Mouse (Mus musculus): ENCODE data around the gene Nme7. TPM values are rescaled to one million over a fixed set of nuclear protein-coding genes. Genes with fewer than 3 reads are reported as not detected.

Nme7 gene
- polyA plus RNA-seq, 1 experiment from 2014 or later: 40.5 TPM

DNA sequence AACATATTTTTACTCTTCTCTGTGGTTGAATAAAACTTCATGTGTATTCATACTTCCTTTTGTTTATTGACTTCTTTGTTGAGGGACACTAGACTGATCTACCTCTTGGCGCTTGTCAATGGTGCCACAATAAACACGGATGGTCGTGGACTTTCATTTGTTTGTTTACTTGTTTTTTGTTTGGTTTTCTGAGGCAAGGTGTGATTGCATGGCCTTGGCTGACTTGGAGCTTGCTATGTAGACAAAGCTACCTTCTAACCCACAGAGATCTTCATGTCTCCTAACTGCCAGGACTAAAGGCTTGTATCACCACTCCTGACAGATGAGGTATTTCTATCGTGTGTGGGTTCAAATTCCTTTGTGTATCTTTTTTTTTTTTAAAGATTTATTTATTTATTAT, 20.3 kb downstream of the Nme7 start:
- H3K27me3 ChIP-seq (ENCODE audit: control insufficient read depth, insufficient read depth, low read length): no peaks in the 10 kb centered on the region
- no peaks in the 10 kb centered on the region for H3K4me1 ChIP-seq (replicated peaks; ENCODE audit: control insufficient read depth, insufficient read depth, low read length)
- whole genome bisulfite sequencing: 94% methylated on average over 4 of the region's 4 CpGs
- H3K27ac ChIP-seq (ENCODE audit: low read depth, low read length): no peak overlapping the region
- H3K4me2 ChIP-seq (ENCODE audit: low read depth, low read length, severe bottlenecking): no peak overlapping the region
- no peaks in the 10 kb centered on the region for H3K9me3 ChIP-seq (ENCODE audit: control insufficient read depth, low read length)
- ATAC-seq (replicated peaks; ENCODE audit: low FRiP score) (no peak), DNase-seq (ENCODE audit: low spot score) (no peak)
- no peak overlapping the region for H3K9ac ChIP-seq (ENCODE audit: low read length)
- H3K36me3 ChIP-seq (ENCODE audit: control insufficient read depth, insufficient read depth, low read length): no peaks in the 10 kb centered on the region
- no peak overlapping the region for H3K4me3 ChIP-seq (ENCODE audit: low read depth, low read length)

DNA sequence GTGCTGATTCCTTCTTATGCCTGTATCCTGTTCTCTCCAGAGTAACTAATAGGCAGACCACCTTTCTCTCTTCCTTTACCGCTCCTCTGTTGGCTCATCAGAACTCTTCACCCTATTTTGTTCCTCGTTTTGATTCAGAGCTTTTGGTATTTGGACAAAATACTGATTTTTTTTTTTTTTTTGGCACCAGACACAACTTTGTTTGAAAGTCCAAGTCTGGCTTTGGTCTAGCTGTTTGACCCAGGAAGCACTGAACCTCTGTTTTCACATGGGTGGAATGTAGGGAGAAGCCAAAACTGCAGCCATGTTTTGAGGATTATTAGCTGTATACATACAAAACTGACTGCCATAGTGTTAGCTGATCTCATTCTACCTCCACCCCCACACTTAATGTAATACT, 21.0 kb downstream of the Nme7 start:
- DNase-seq (ENCODE audit: low spot score) (no peak), ATAC-seq (replicated peaks; ENCODE audit: low FRiP score) (no peak)
- Histone ChIP-seq H3K9ac (ENCODE audit: low read length) (no peak overlapping the region), H3K27ac (ENCODE audit: low read depth, low read length) (no peak overlapping the region), H3K4me3 (ENCODE audit: low read depth, low read length) (no peak overlapping the region), H3K4me2 (ENCODE audit: low read depth, low read length, severe bottlenecking) (no peak overlapping the region), H3K27me3 (ENCODE audit: control insufficient read depth, insufficient read depth, low read length) (no peaks in the 10 kb centered on the region), H3K36me3 (ENCODE audit: control insufficient read depth, insufficient read depth, low read length) (no peaks in the 10 kb centered on the region), H3K9me3 (ENCODE audit: control insufficient read depth, low read length) (no peaks in the 10 kb centered on the region), H3K4me1 (replicated peaks; ENCODE audit: control insufficient read depth, insufficient read depth, low read length) (no peaks in the 10 kb centered on the region)
- 88% methylated on average over 2 of the region's 2 CpGs for WGBS

DNA sequence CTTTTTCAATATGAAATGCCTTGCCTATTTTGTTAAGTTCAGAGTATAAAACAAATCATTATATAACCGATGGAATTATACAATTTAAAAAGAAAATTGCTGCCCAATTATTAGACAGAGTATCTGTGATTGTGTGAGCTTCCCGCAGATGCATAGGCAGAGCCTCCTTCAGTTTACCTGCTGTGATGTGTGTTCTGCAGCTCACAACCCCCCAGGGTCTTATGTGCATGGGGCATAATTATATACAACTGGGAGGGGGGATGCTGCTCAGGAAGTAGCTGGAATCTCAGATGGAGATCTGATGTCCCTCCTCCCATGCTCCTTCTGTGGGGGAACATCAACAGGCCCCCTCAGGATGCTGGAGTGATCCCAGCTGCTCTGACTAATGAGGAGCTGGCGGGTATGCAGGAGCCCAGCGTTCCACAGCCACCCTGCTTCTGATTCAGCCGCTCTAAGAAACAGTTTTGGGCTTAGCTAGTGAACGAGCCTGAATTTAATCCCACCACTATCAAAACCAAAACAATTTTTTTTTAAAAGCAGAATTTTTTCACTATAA, 22.8 kb downstream of the Nme7 start:
- H3K4me1 ChIP-seq (replicated peaks; ENCODE audit: control insufficient read depth, insufficient read depth, low read length): no peaks in the 10 kb centered on the region
- no peaks in the 10 kb centered on the region for H3K9me3 ChIP-seq (ENCODE audit: control insufficient read depth, low read length)
- no peaks in the 10 kb centered on the region for H3K27me3 ChIP-seq (ENCODE audit: control insufficient read depth, insufficient read depth, low read length)
- H3K4me3 ChIP-seq (ENCODE audit: low read depth, low read length): no peak overlapping the region
- WGBS: 69% methylated on average over 6 of the region's 6 CpGs
- no peak for DNase-seq (ENCODE audit: low spot score)
- no peak overlapping the region for H3K9ac ChIP-seq (ENCODE audit: low read length)
- no peak overlapping the region for H3K4me2 ChIP-seq (ENCODE audit: low read depth, low read length, severe bottlenecking)
- no peak overlapping the region for H3K27ac ChIP-seq (ENCODE audit: low read depth, low read length)
- no peaks in the 10 kb centered on the region for H3K36me3 ChIP-seq (ENCODE audit: control insufficient read depth, insufficient read depth, low read length)
- no peak; the same call in 1 of the 2 replicates for ATAC-seq (replicated peaks; ENCODE audit: low FRiP score)

DNA sequence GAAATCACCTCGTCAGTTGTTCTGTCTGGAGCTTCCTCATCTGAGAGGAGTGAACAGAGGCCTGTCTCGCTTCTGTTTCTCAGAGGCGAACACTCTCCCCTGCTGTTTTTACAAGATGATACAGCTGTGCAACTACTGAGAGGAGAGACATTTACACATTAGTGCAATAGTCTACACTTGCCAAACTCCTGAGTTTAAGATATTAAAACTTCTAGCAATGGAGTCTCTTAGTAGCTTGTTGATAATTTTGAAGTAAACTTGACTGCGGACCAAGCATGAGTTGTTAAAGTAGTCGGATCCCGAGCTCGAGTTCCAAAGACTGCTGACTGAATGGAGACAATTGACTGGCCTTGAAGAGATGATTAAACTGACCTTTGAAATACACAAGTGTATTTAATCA, 23.8 kb downstream of the Nme7 start:
- H3K27me3 ChIP-seq (ENCODE audit: control insufficient read depth, insufficient read depth, low read length): no peaks in the 10 kb centered on the region
- ATAC-seq (replicated peaks; ENCODE audit: low FRiP score): no peak
- DNase-seq (ENCODE audit: low spot score): no peak
- H3K9me3 ChIP-seq (ENCODE audit: control insufficient read depth, low read length): no peaks in the 10 kb centered on the region
- H3K4me1 ChIP-seq (replicated peaks; ENCODE audit: control insufficient read depth, insufficient read depth, low read length): no peaks in the 10 kb centered on the region
- no peak overlapping the region for H3K27ac ChIP-seq (ENCODE audit: low read depth, low read length)
- H3K9ac ChIP-seq (ENCODE audit: low read length): no peak overlapping the region
- no peak overlapping the region for H3K4me3 ChIP-seq (ENCODE audit: low read depth, low read length)
- no peak overlapping the region for H3K4me2 ChIP-seq (ENCODE audit: low read depth, low read length, severe bottlenecking)
- WGBS: 84% methylated on average over 7 of the region's 7 CpGs
- H3K36me3 ChIP-seq (ENCODE audit: control insufficient read depth, insufficient read depth, low read length): no peaks in the 10 kb centered on the region

DNA sequence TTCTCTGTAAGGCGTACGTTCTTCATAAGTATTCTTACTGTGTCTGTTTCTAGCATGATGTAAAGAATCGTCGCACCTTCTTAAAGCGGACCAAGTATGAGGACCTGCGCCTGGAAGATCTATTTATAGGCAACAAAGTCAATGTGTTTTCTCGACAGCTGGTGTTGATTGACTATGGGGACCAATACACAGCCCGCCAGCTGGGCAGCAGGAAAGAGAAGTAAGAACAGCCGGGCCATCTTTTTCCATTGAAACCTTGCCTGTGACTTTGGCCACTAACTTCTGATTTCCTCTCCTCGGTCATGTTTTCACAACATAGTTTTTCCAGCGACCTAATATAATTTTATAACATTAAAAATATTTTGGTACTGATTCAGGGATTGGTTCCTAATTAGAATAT, 28.6 kb downstream of the Nme7 start:
- 91% methylated on average over 11 of the region's 11 CpGs for WGBS
- Histone ChIP-seq H3K4me2 (ENCODE audit: low read depth, low read length, severe bottlenecking) (no peak overlapping the region), H3K36me3 (ENCODE audit: control insufficient read depth, insufficient read depth, low read length) (peaks cover 3% of the 10 kb centered on the region; the same call in 1 of the 2 replicates), H3K9me3 (ENCODE audit: control insufficient read depth, low read length) (no peaks in the 10 kb centered on the region), H3K27ac (ENCODE audit: low read depth, low read length) (no peak overlapping the region), H3K4me1 (replicated peaks; ENCODE audit: control insufficient read depth, insufficient read depth, low read length) (no peaks in the 10 kb centered on the region), H3K4me3 (ENCODE audit: low read depth, low read length) (no peak overlapping the region), H3K27me3 (ENCODE audit: control insufficient read depth, insufficient read depth, low read length) (no peaks in the 10 kb centered on the region), H3K9ac (ENCODE audit: low read length) (no peak overlapping the region)
- DNase-seq (ENCODE audit: low spot score) (no peak), ATAC-seq (replicated peaks; ENCODE audit: low FRiP score) (no peak)

DNA sequence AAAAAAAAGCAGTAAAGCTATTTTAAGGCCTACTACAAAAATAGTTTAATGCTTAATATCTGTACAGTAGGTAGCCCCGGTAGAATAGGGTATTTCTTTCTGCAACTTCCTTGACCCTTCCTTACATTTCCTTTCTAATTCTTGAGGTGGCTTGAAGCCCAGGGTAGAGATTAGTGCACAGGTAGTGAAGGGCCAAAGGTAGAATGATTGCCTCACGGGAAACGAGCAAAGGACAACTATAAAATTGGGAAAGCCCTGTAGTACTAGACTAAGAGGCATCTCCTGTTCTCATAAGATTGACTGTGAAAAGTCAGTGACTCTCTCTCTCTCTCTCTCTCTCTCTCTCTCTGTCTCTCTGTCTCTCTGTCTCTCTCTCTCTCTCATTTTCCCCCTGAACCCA, 31.5 kb downstream of the Nme7 start:
- no peak for ATAC-seq (replicated peaks; ENCODE audit: low FRiP score)
- no peak overlapping the region for H3K27ac ChIP-seq (ENCODE audit: low read depth, low read length)
- H3K9ac ChIP-seq (ENCODE audit: low read length): no peak overlapping the region
- no peak overlapping the region for H3K4me2 ChIP-seq (ENCODE audit: low read depth, low read length, severe bottlenecking)
- H3K9me3 ChIP-seq (ENCODE audit: control insufficient read depth, low read length): no peaks in the 10 kb centered on the region
- no peak overlapping the region for H3K4me3 ChIP-seq (ENCODE audit: low read depth, low read length)
- H3K27me3 ChIP-seq (ENCODE audit: control insufficient read depth, insufficient read depth, low read length): no peaks in the 10 kb centered on the region
- H3K36me3 ChIP-seq (ENCODE audit: control insufficient read depth, insufficient read depth, low read length): peaks cover 3% of the 10 kb centered on the region; the same call in 1 of the 2 replicates
- WGBS: 94% methylated on average over 3 of the region's 3 CpGs
- no peak for DNase-seq (ENCODE audit: low spot score)
- no peaks in the 10 kb centered on the region for H3K4me1 ChIP-seq (replicated peaks; ENCODE audit: control insufficient read depth, insufficient read depth, low read length)

DNA sequence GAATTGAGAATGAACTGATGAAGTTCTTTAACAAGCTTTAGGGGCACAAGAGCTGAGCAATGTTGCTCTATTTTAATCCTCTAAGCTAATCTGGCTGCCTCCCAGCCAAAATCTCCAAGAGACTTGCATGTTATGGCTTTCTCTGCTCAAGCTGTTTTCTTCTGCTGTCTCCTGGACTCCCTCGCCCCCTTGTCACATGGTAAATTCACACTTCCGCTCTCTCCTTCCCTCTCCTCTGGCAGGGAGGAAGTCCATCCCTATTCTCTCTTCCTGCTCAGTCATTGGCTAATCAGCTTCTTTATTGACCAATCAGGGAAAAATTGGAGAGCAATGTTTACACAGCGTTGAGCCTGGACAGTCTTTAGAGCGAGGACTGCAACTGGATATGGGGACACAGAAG, 31.9 kb downstream of the Nme7 start:
- H3K27ac ChIP-seq (ENCODE audit: low read depth, low read length): no peak overlapping the region
- H3K4me3 ChIP-seq (ENCODE audit: low read depth, low read length): no peak overlapping the region
- H3K27me3 ChIP-seq (ENCODE audit: control insufficient read depth, insufficient read depth, low read length): no peaks in the 10 kb centered on the region
- H3K36me3 ChIP-seq (ENCODE audit: control insufficient read depth, insufficient read depth, low read length): peaks cover 3% of the 10 kb centered on the region; the same call in 1 of the 2 replicates
- H3K9me3 ChIP-seq (ENCODE audit: control insufficient read depth, low read length): no peaks in the 10 kb centered on the region
- ATAC-seq (replicated peaks; ENCODE audit: low FRiP score) (no peak), DNase-seq (ENCODE audit: low spot score) (no peak)
- H3K4me2 ChIP-seq (ENCODE audit: low read depth, low read length, severe bottlenecking): no peak overlapping the region
- H3K9ac ChIP-seq (ENCODE audit: low read length): no peak overlapping the region
- no peaks in the 10 kb centered on the region for H3K4me1 ChIP-seq (replicated peaks; ENCODE audit: control insufficient read depth, insufficient read depth, low read length)
- 88% methylated on average over 4 of the region's 4 CpGs for WGBS

DNA sequence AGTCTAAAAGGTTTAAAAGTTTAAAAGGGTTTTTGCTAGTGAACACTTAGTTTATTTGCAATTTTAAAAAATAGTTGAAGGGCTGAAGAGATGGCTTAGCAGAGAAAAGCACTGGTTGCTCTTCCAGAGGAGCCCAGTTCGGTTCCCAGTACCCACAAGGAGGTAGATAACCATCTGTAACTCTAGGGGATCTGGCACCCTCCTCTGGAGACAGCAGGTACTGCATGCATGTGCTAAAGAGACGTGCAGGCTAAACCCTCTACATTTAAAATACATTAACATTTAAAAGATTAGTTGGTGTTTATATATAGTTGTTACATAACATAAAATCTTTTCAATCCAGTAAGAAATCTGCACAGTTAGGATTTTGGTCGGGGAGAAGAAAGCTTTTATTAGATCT, 38.2 kb downstream of the Nme7 start:
- WGBS: 90% methylated on average over 3 of the region's 3 CpGs
- H3K27ac ChIP-seq (ENCODE audit: low read depth, low read length): no peak overlapping the region
- no peaks in the 10 kb centered on the region; the same call in 1 of the 2 replicates for H3K36me3 ChIP-seq (ENCODE audit: control insufficient read depth, insufficient read depth, low read length)
- H3K4me2 ChIP-seq (ENCODE audit: low read depth, low read length, severe bottlenecking): no peak overlapping the region
- no peak for DNase-seq (ENCODE audit: low spot score)
- no peak overlapping the region for H3K4me3 ChIP-seq (ENCODE audit: low read depth, low read length)
- no peaks in the 10 kb centered on the region for H3K27me3 ChIP-seq (ENCODE audit: control insufficient read depth, insufficient read depth, low read length)
- H3K4me1 ChIP-seq (replicated peaks; ENCODE audit: control insufficient read depth, insufficient read depth, low read length): no peaks in the 10 kb centered on the region
- no peak overlapping the region for H3K9ac ChIP-seq (ENCODE audit: low read length)
- no peaks in the 10 kb centered on the region for H3K9me3 ChIP-seq (ENCODE audit: control insufficient read depth, low read length)
- no peak for ATAC-seq (replicated peaks; ENCODE audit: low FRiP score)

DNA sequence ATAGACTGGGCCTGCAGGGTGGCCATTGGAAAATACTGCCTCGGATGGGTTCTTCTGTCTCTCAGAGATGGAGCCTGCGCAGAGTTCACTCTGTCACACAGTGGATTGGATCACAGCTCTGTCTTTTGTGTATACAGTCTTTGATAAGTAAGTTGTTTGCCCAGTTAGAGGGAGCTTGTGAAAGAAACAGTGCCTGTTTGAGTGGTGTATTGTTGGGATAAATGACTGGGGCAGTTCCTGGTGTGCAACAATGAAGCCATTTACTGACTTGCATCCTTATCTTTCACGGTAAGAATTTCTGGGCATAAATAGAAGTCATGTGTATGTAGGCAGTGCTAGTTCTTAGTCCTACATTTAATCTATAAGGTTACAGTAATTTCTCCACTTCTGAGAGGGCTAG, 49.5 kb downstream of the Nme7 start:
- ATAC-seq (replicated peaks; ENCODE audit: low FRiP score) (no peak), DNase-seq (ENCODE audit: low spot score) (no peak)
- Histone ChIP-seq H3K27ac (ENCODE audit: low read depth, low read length) (no peak overlapping the region), H3K9ac (ENCODE audit: low read length) (no peak overlapping the region), H3K36me3 (ENCODE audit: control insufficient read depth, insufficient read depth, low read length) (no peaks in the 10 kb centered on the region), H3K4me2 (ENCODE audit: low read depth, low read length, severe bottlenecking) (no peak overlapping the region), H3K4me3 (ENCODE audit: low read depth, low read length) (no peak overlapping the region), H3K9me3 (ENCODE audit: control insufficient read depth, low read length) (no peaks in the 10 kb centered on the region), H3K27me3 (ENCODE audit: control insufficient read depth, insufficient read depth, low read length) (no peaks in the 10 kb centered on the region), H3K4me1 (replicated peaks; ENCODE audit: control insufficient read depth, insufficient read depth, low read length) (no peaks in the 10 kb centered on the region)
- 55% methylated on average over 3 of the region's 3 CpGs for WGBS
